Mouse (Mus musculus) neutrophil, adult 5-6 weeks (primary cell): ENCODE results near the gene Fcho1. TPM values are rescaled to one million over a fixed set of nuclear protein-coding genes. Genes with fewer than 3 reads are reported as not detected.
A peak's percentile ranks its signal among the peaks of the same experiment; 100 is the strongest.
"Not testable (repeated sequence)": the region's sequence is repeated elsewhere in the genome, so short reads cannot be mapped to it uniquely, and the experiment has no call there.

Source experiments
- ATAC-seq: fragments of 151-379, 151-347 bp; 2 replicates; pipeline ENCODE4 v1.8.0; 2017; ENCODE audit warnings: mild to moderate bottlenecking, moderate TSS enrichment; ENCODE audit not compliant: insufficient number of reproducible peaks, poor library complexity, low FRiP score, severe bottlenecking; ENCODE audit errors: extremely low read depth
- total RNA-seq: library from RNA; stranded (forward); fragments of 200-1000 nt; gene quantifications from 2 replicates; pipeline ENCODE4 v1.2.3, GENCODE M21; 2017

Gene Fcho1
- 78.8 and 80.4 TPM in 2 replicates for total RNA-seq

GRCm38 (mm10) chr8:71725122-71725924 lies at the start of gene Fcho1:
Gene Fcho1 (minus strand): TSS chr8:71725716.
- peak; percentile 55 for ATAC-seq

- no peak for ATAC-seq
Observed at GRCm38 (mm10) chr8:71771336-71771735, 45.8 kb upstream of the Fcho1 start.

GRCm38 (mm10) chr8:71758816-71759215 lies 33.3 kb upstream of the Fcho1 start:
- ATAC-seq, result no peak

- ATAC-seq, result not testable (repeated sequence)
Observed at GRCm38 (mm10) chr8:71752881-71753552, 27.5 kb upstream of the Fcho1 start.

- peak; percentile 69 for ATAC-seq
Observed at GRCm38 (mm10) chr8:71752263-71752662, 26.7 kb upstream of the Fcho1 start.

- not testable (repeated sequence) for ATAC-seq
Observed at GRCm38 (mm10) chr8:71751337-71751886, 25.9 kb upstream of the Fcho1 start.

GRCm38 (mm10) chr8:71749321-71750075 lies 24.0 kb upstream of the Fcho1 start:
- not testable (repeated sequence) for ATAC-seq

GRCm38 (mm10) chr8:71747082-71747481 lies 21.6 kb upstream of the Fcho1 start:
- ATAC-seq, result not testable (repeated sequence)

- no peak for ATAC-seq
Observed at GRCm38 (mm10) chr8:71745322-71745721, 19.8 kb upstream of the Fcho1 start.

- no peak for ATAC-seq
Observed at GRCm38 (mm10) chr8:71742783-71743182, 17.3 kb upstream of the Fcho1 start.

- ATAC-seq, result no peak
Observed at GRCm38 (mm10) chr8:71741687-71742114, 16.2 kb upstream of the Fcho1 start.

GRCm38 (mm10) chr8:71741226-71741625 lies 15.7 kb upstream of the Fcho1 start:
- no peak for ATAC-seq

- ATAC-seq, result not testable (repeated sequence)
Observed at GRCm38 (mm10) chr8:71738316-71738715, 12.8 kb upstream of the Fcho1 start.

- ATAC-seq, result peak; percentile 66; the same call in 1 of the 2 replicates
Observed at GRCm38 (mm10) chr8:71731652-71732230, 6.2 kb upstream of the Fcho1 start.

GRCm38 (mm10) chr8:71728826-71729620 lies 3.5 kb upstream of the Fcho1 start:
- ATAC-seq, result peak; percentile 23; the same call in 1 of the 2 replicates

- no peak for ATAC-seq
Observed at GRCm38 (mm10) chr8:71728240-71728785, 2.8 kb upstream of the Fcho1 start.

- no peak for ATAC-seq
Observed at GRCm38 (mm10) chr8:71724389-71724788, 1.1 kb downstream of the Fcho1 start.
